Mouse (Mus musculus): ENCODE results near the gene Dhrs1. TPM values are rescaled to one million over a fixed set of nuclear protein-coding genes. Genes with fewer than 3 reads are reported as not detected.

Dhrs1 gene
- polyA plus RNA-seq, 1 experiment from 2014 or later: 39.4 TPM

GRCm38 (mm10) chr14:55707397-55707796 lies 38.1 kb downstream of the Dhrs1 start:
- Histone ChIP-seq H3K27ac (replicated peaks) (no peak overlapping the region), H3K4me1 (replicated peaks) (peaks cover 30% of the 10 kb centered on the region), H3K27me3 (0 out of 2 replicates have a peak, but pooled peaks cover 4% of the 10 kb centered on the region), H3K4me3 (replicated peaks) (no peak overlapping the region), H3K4me2 (no peak overlapping the region), H3K9ac (no peak overlapping the region), H3K36me3 (replicated peaks) (no peaks in the 10 kb centered on the region), H3K9me3 (replicated peaks) (no peaks in the 10 kb centered on the region)
- WGBS (ENCODE audit: insufficient replicate concordance): 25% methylated on average over 5 of the region's 5 CpGs
- ATAC-seq (ENCODE audit: insufficient read depth): peak; percentile 43; the same call in 1 of the 2 replicates

DNA sequence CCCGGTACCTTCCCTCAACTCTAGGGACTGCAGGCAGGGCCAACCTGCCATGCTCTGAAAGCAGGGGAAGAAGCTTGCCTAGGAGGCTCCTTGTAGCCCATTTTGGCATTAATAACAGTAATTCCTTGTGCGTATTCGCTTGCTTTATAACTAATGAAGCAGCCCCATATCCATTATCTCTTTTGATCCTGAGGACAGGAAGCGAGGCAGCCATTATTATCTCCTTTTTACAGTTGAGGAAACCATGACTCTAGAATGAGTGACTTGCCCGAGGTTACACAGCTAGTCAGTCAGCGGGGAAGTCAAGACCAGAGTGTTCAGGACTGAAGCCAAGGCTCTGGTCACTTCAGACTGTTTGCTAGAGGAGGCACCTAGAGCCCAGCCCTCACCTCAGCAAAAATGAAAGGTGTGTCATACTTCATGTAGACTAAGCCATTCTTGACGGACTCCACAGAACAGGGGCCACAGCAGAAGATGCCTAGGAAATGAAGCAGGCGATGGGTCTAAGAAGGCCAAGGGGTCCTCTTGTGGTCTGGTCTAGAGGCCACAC lies 39.4 kb downstream of the Dhrs1 start:
- WGBS (ENCODE audit: insufficient replicate concordance): 47% methylated on average over 8 of the region's 8 CpGs

DNA sequence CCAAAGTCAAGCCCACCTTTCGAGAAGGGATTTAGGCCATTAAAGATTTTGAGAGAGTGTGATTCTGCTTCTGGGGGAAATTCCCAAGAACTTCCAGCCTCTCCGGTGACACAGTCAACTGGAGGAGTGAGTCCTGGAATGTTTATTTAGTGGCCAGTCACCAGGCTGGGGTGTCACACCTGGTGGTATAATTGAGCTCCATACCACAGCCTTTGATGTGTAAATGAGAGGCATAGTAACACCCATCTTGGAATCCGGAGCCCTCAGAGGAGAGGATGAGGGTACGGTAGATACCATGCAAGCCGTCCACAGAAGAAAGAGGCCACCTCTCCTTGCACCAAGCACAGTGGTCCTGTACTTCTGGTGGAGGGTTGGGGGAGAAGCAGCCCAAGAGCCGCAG lies 42.7 kb downstream of the Dhrs1 start:
- Histone ChIP-seq H3K9ac (no peak overlapping the region), H3K4me2 (no peak overlapping the region), H3K4me1 (replicated peaks) (peaks cover 21% of the 10 kb centered on the region), H3K36me3 (replicated peaks) (no peaks in the 10 kb centered on the region), H3K9me3 (replicated peaks) (no peaks in the 10 kb centered on the region), H3K27ac (replicated peaks) (no peak overlapping the region), H3K4me3 (replicated peaks) (no peak overlapping the region), H3K27me3 (no peaks in the 10 kb centered on the region)
- ATAC-seq (ENCODE audit: insufficient read depth): no peak
- WGBS (ENCODE audit: insufficient replicate concordance): 71% methylated on average over 6 of the region's 6 CpGs

More for the DNA sequence above, 39.4 kb downstream of the Dhrs1 start:
- H3K9ac ChIP-seq: no peak overlapping the region
- H3K27ac ChIP-seq (replicated peaks): no peak overlapping the region
- H3K27me3 ChIP-seq: no peaks in the 10 kb centered on the region
- no peak overlapping the region for H3K4me3 ChIP-seq (replicated peaks)
- no peak for ATAC-seq (ENCODE audit: insufficient read depth)
- H3K36me3 ChIP-seq (replicated peaks): no peaks in the 10 kb centered on the region
- peaks cover 27% of the 10 kb centered on the region for H3K4me1 ChIP-seq (replicated peaks)
- no peaks in the 10 kb centered on the region for H3K9me3 ChIP-seq (replicated peaks)
- H3K4me2 ChIP-seq: no peak overlapping the region

DNA sequence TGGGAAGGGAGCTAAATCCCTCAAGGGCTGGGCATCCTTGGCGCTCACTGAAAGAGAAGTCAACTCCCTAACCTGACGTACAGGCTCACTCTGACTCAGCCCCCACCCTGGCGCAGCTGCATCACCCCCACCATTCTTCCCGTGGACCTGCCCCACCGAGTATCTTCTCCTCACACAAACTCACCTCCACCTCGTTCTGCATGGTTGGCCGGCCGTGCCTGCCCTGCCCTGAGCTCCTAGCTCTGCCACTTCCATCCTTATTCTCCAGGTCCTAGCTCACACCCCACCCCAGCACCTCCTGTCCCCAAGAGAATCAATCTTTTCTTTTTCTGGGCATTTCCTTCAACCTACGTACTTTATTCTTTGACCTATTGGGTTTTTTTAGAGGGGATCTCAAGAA lies 44.4 kb downstream of the Dhrs1 start:
- H3K27ac ChIP-seq (replicated peaks): no peak overlapping the region
- WGBS (ENCODE audit: insufficient replicate concordance): 63% methylated on average over 9 of the region's 9 CpGs
- peaks cover 6% of the 10 kb centered on the region for H3K4me1 ChIP-seq (replicated peaks)
- no peak overlapping the region for H3K4me3 ChIP-seq (replicated peaks)
- no peaks in the 10 kb centered on the region for H3K9me3 ChIP-seq (replicated peaks)
- no peaks in the 10 kb centered on the region for H3K36me3 ChIP-seq (replicated peaks)
- H3K4me2 ChIP-seq: no peak overlapping the region
- H3K9ac ChIP-seq: no peak overlapping the region
- no peak for ATAC-seq (ENCODE audit: insufficient read depth)
- H3K27me3 ChIP-seq: no peaks in the 10 kb centered on the region

GRCm38 (mm10) chr14:55697226-55697625 lies 48.3 kb downstream of the Dhrs1 start:
- no peak overlapping the region for H3K4me3 ChIP-seq (replicated peaks)
- no peak overlapping the region for H3K9ac ChIP-seq
- no peaks in the 10 kb centered on the region for H3K9me3 ChIP-seq (replicated peaks)
- no peak for ATAC-seq (ENCODE audit: insufficient read depth)
- peak overlapping the region; percentile 20; the same call in 1 of the 2 replicates for H3K27ac ChIP-seq (replicated peaks)
- H3K4me1 ChIP-seq (replicated peaks): no peaks in the 10 kb centered on the region; the same call in 1 of the 2 replicates
- H3K4me2 ChIP-seq: no peak overlapping the region; the same call in 1 of the 2 replicates
- H3K36me3 ChIP-seq (replicated peaks): no peaks in the 10 kb centered on the region
- H3K27me3 ChIP-seq: no peaks in the 10 kb centered on the region
- WGBS (ENCODE audit: insufficient replicate concordance): 44% methylated on average over 4 of the region's 4 CpGs

DNA sequence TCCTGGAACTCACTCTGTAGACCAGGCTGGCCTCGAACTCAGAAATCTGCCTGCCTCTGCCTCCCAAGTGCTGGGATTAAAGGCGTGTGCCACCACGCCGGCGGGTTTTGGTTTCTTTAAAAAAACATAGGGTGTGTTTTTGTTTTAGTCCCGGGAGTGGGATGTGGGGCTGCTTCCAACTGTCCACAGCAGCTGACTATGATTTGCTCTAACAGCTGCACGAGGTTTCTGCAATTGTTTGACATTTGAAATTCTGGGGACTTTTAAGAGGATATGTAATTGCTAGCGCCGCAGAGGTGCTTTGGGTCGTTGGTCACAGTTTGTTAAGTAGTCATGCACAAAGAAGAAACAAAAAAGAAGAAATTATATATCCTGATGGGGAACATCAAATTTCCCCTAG lies 56.1 kb downstream of the Dhrs1 start:
- Histone ChIP-seq H3K9me3 (replicated peaks) (no peaks in the 10 kb centered on the region), H3K9ac (no peak overlapping the region), H3K27me3 (0 out of 2 replicates have a peak, but pooled peaks cover 5% of the 10 kb centered on the region), H3K4me2 (no peak overlapping the region), H3K36me3 (replicated peaks) (no peaks in the 10 kb centered on the region), H3K4me3 (replicated peaks) (no peak overlapping the region), H3K4me1 (replicated peaks) (no peaks in the 10 kb centered on the region), H3K27ac (replicated peaks) (no peak overlapping the region)
- ATAC-seq (ENCODE audit: insufficient read depth): no peak
- WGBS (ENCODE audit: insufficient replicate concordance): 60% methylated on average over 10 of the region's 10 CpGs

Other genes with a start within 250 kb of the Dhrs1 start
- not detected in 2 replicates for gene Cpne6, start 235.2 kb downstream of the Dhrs1 start, polyA plus RNA-seq (2015; fragmentation: Nextera tagmentation; extraction: Ambion mirVana)
- not detected in 2 replicates for gene Nrl, start 220.7 kb downstream of the Dhrs1 start, polyA plus RNA-seq (2015; fragmentation: Nextera tagmentation; extraction: Ambion mirVana)
- 36.0 and 39.9 TPM in 2 replicates for gene Pck2, start 205.4 kb downstream of the Dhrs1 start, polyA plus RNA-seq (2015; fragmentation: Nextera tagmentation; extraction: Ambion mirVana)
- gene Dcaf11, start 185.7 kb downstream of the Dhrs1 start, polyA plus RNA-seq (2015; fragmentation: Nextera tagmentation; extraction: Ambion mirVana): 57.9 and 64.1 TPM in 2 replicates
- gene A730061H03Rik, start 185.3 kb downstream of the Dhrs1 start, polyA plus RNA-seq (2015; fragmentation: Nextera tagmentation; extraction: Ambion mirVana): 1.6 and 2.1 TPM in 2 replicates
- gene Fitm1, start 170.1 kb downstream of the Dhrs1 start, polyA plus RNA-seq (2015; fragmentation: Nextera tagmentation; extraction: Ambion mirVana): 1.1 and 1.9 TPM in 2 replicates
- gene Psme1, start 167.6 kb downstream of the Dhrs1 start, polyA plus RNA-seq (2015; fragmentation: Nextera tagmentation; extraction: Ambion mirVana): 108 and 116 TPM in 2 replicates
- 25.6 and 25.9 TPM in 2 replicates for gene Emc9, start 160.4 kb downstream of the Dhrs1 start, polyA plus RNA-seq (2015; fragmentation: Nextera tagmentation; extraction: Ambion mirVana)
- gene Psme2, start 154.6 kb downstream of the Dhrs1 start, polyA plus RNA-seq (2015; fragmentation: Nextera tagmentation; extraction: Ambion mirVana): 173 and 191 TPM in 2 replicates
- gene Rnf31, start 154.0 kb downstream of the Dhrs1 start, polyA plus RNA-seq (2015; fragmentation: Nextera tagmentation; extraction: Ambion mirVana): 9.1 and 12.0 TPM in 2 replicates
- 20.7 and 20.9 TPM in 2 replicates for gene Irf9, start 142.1 kb downstream of the Dhrs1 start, polyA plus RNA-seq (2015; fragmentation: Nextera tagmentation; extraction: Ambion mirVana)
- gene Rec8, start 127.7 kb downstream of the Dhrs1 start, polyA plus RNA-seq (2015; fragmentation: Nextera tagmentation; extraction: Ambion mirVana): 1.7 and 1.9 TPM in 2 replicates
- 26.6 and 36.7 TPM in 2 replicates for gene Ipo4, start 109.7 kb downstream of the Dhrs1 start, polyA plus RNA-seq (2015; fragmentation: Nextera tagmentation; extraction: Ambion mirVana)
- gene Gm49378, start 107.8 kb downstream of the Dhrs1 start, polyA plus RNA-seq (2015; fragmentation: Nextera tagmentation; extraction: Ambion mirVana): 0.54 and 0.67 TPM in 2 replicates
- 48.4 and 51.7 TPM in 2 replicates for gene Tm9sf1, start 101.9 kb downstream of the Dhrs1 start, polyA plus RNA-seq (2015; fragmentation: Nextera tagmentation; extraction: Ambion mirVana)
- gene Tssk4, start 95.5 kb downstream of the Dhrs1 start, polyA plus RNA-seq (2015; fragmentation: Nextera tagmentation; extraction: Ambion mirVana): 0.09 TPM in 1 of 2 replicates, not detected in the other
- gene Mdp1, start 85.2 kb downstream of the Dhrs1 start, polyA plus RNA-seq (2015; fragmentation: Nextera tagmentation; extraction: Ambion mirVana): 18.4 and 18.5 TPM in 2 replicates
- 21.2 and 25.6 TPM in 2 replicates for gene Gmpr2, start 73.7 kb downstream of the Dhrs1 start, polyA plus RNA-seq (2015; fragmentation: Nextera tagmentation; extraction: Ambion mirVana)
- 218 and 233 TPM in 2 replicates for gene Nedd8, start 73.6 kb downstream of the Dhrs1 start, polyA plus RNA-seq (2015; fragmentation: Nextera tagmentation; extraction: Ambion mirVana)
- gene Tinf2, start 63.9 kb downstream of the Dhrs1 start, polyA plus RNA-seq (2015; fragmentation: Nextera tagmentation; extraction: Ambion mirVana): 21.0 and 22.4 TPM in 2 replicates
- gene Tgm1, start 31.8 kb downstream of the Dhrs1 start, polyA plus RNA-seq (2015; fragmentation: Nextera tagmentation; extraction: Ambion mirVana): 2.9 and 3.9 TPM in 2 replicates
- gene Rabggta, start 23.4 kb downstream of the Dhrs1 start, polyA plus RNA-seq (2015; fragmentation: Nextera tagmentation; extraction: Ambion mirVana): 10.5 and 11.0 TPM in 2 replicates
- 23.4 and 24.4 TPM in 2 replicates for gene Nop9, start within 50 bp of the Dhrs1 start, polyA plus RNA-seq (2015; fragmentation: Nextera tagmentation; extraction: Ambion mirVana)
- gene Cideb, start 12.8 kb upstream of the Dhrs1 start, polyA plus RNA-seq (2015; fragmentation: Nextera tagmentation; extraction: Ambion mirVana): 57.5 and 77.8 TPM in 2 replicates
- 0.74 and 0.93 TPM in 2 replicates for gene Ltb4r2, start 15.7 kb upstream of the Dhrs1 start, polyA plus RNA-seq (2015; fragmentation: Nextera tagmentation; extraction: Ambion mirVana)
- gene Ltb4r1, start 20.3 kb upstream of the Dhrs1 start, polyA plus RNA-seq (2015; fragmentation: Nextera tagmentation; extraction: Ambion mirVana): 14.0 and 14.5 TPM in 2 replicates
- gene Adcy4, start 38.4 kb upstream of the Dhrs1 start, polyA plus RNA-seq (2015; fragmentation: Nextera tagmentation; extraction: Ambion mirVana): 1.4 and 1.9 TPM in 2 replicates
- gene Ripk3, start 43.2 kb upstream of the Dhrs1 start, polyA plus RNA-seq (2015; fragmentation: Nextera tagmentation; extraction: Ambion mirVana): 16.9 and 19.7 TPM in 2 replicates
- gene Nfatc4, start 77.5 kb upstream of the Dhrs1 start, polyA plus RNA-seq (2015; fragmentation: Nextera tagmentation; extraction: Ambion mirVana): 0.67 and 0.86 TPM in 2 replicates
- gene Nynrin, start 108.3 kb upstream of the Dhrs1 start, polyA plus RNA-seq (2015; fragmentation: Nextera tagmentation; extraction: Ambion mirVana): 2.0 and 2.1 TPM in 2 replicates
- gene Cbln3, start 138.7 kb upstream of the Dhrs1 start, polyA plus RNA-seq (2015; fragmentation: Nextera tagmentation; extraction: Ambion mirVana): 0.20 and 0.31 TPM in 2 replicates
- 8.6 and 10.1 TPM in 2 replicates for gene Khnyn, start 139.3 kb upstream of the Dhrs1 start, polyA plus RNA-seq (2015; fragmentation: Nextera tagmentation; extraction: Ambion mirVana)
- 12.8 and 15.5 TPM in 2 replicates for gene Sdr39u1, start 154.6 kb upstream of the Dhrs1 start, polyA plus RNA-seq (2015; fragmentation: Nextera tagmentation; extraction: Ambion mirVana)
- 0.36 and 0.47 TPM in 2 replicates for gene Cma1, start 199.0 kb upstream of the Dhrs1 start, polyA plus RNA-seq (2015; fragmentation: Nextera tagmentation; extraction: Ambion mirVana)
- not detected in 2 replicates for gene Cma2, start 205.3 kb upstream of the Dhrs1 start, polyA plus RNA-seq (2015; fragmentation: Nextera tagmentation; extraction: Ambion mirVana)

Data from liver, embryonic 15.5 days (tissue).